ENCODE assay signal across 10 mouse cellular contexts in the genomic region with DNA sequence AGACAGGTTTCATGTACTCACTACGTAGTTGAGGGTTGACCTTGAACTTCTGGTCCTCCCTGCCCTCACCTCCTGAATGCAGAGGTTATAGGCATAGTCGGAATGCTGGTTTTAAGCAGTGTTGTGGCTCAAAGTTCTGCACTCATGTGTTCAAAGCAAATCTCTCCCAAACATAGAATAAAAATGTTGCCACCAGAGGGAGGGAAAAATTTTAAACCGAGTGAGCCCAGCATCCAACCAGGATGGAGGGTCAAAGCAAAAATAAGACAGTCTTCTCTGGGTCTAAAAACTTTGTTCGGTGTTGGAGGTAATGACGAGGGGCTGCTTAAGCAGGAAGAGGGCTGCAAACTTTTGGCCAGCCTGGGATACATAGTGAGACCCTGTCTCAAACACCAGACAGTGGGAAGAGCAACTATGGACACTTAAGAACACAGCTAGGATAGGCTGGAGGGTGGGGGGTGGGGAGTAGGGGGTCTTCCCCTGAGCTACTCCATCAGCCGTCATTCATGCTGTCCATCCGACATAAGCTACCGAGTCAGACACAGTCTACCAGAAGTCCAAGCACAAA. TPM values are rescaled to one million over a fixed set of nuclear protein-coding genes. Genes with fewer than 3 reads are reported as not detected.
DNase-seq lines count a peak whose midpoint lies in the region; ATAC-seq and TF ChIP-seq lines count a peak whose summit lies in the region.
"Had no signal": no experiment of that assay in that cellular context is flagged by ENCODE, and none has a peak within 500 bp of the region (broad histone marks: within the 10 kb centered on the region; RNA-seq: fewer than 3 reads in every experiment).

No protein-coding gene starts in this region.

- DNase-seq in heart, adult 18-20 months, result no peak
- no peak for DNase-seq in ES-E14 (ENCODE audit: low read depth, low spot score)
- DNase-seq in forebrain, postnatal 0 days, result peak; percentile 8
- no peak for DNase-seq in midbrain, embryonic 10.5 days (ENCODE audit: low spot score)
- DNase-seq in right cerebral cortex, adult 18-20 months, result no peak
- no peak for DNase-seq in yolk sac, embryonic 10.5 days (ENCODE audit: low spot score)

- H3K4me1 ChIP-seq in heart, embryonic 15.5 days (replicated peaks), result peaks cover 4% of the 10 kb centered on the region; the same call in 1 of the 2 replicates
- peaks cover 2 to 3% of the 10 kb centered on the region in 2 experiments; a peak in 3 of 4 replicates for H3K4me1 ChIP-seq in ES-E14 (ENCODE audit: control insufficient read depth in 2 of 2, insufficient read depth in 2 of 2, low read length in 2 of 2, poor library complexity in 1 of 2)
- H3K4me1 ChIP-seq in forebrain, postnatal 0 days (ENCODE audit: insufficient read depth), result no peaks in the 10 kb centered on the region; the same call in none of the 2 replicates
- H3K4me1 ChIP-seq in midbrain, embryonic 10.5 days, result peaks cover 20% of the 10 kb centered on the region

- H3K4me2 ChIP-seq in heart, embryonic 15.5 days, result peak overlapping the region; percentile 90
- peak overlapping the region; percentile 87 for H3K4me2 ChIP-seq in forebrain, postnatal 0 days (ENCODE audit: low read depth)

- no peaks in the 10 kb centered on the region for H3K36me3 ChIP-seq in heart, embryonic 15.5 days
- H3K36me3 ChIP-seq in ES-E14 (ENCODE audit: control insufficient read depth, insufficient read depth, low read length, poor library complexity, severe bottlenecking), result no peaks in the 10 kb centered on the region
- H3K36me3 ChIP-seq in forebrain, postnatal 0 days (ENCODE audit: insufficient read depth), result no peaks in the 10 kb centered on the region
- no peaks in the 10 kb centered on the region for H3K36me3 ChIP-seq in midbrain, embryonic 10.5 days

- H3K9ac ChIP-seq in heart, embryonic 15.5 days, result peak overlapping the region; percentile 77
- H3K9ac ChIP-seq in ES-E14 (ENCODE audit: insufficient read depth, low read depth, low read length, poor library complexity, severe bottlenecking), result no peak overlapping the region
- peak overlapping the region; percentile 70 for H3K9ac ChIP-seq in forebrain, postnatal 0 days

- H3K27ac ChIP-seq in heart, embryonic 15.5 days, result no peak overlapping the region
- H3K27ac ChIP-seq in ES-E14 (ENCODE audit: insufficient read depth, low read depth, low read length, poor library complexity, severe bottlenecking), result no peak overlapping the region; the same call in 1 of the 2 replicates
- no peak overlapping the region for H3K27ac ChIP-seq in forebrain, postnatal 0 days (ENCODE audit: low read depth, low read length)
- H3K27ac ChIP-seq in midbrain, embryonic 10.5 days (replicated peaks), result peak overlapping the region; percentile 89

- H3K9me3 ChIP-seq in heart, embryonic 15.5 days (replicated peaks), result no peaks in the 10 kb centered on the region
- no peaks in the 10 kb centered on the region for H3K9me3 ChIP-seq in ES-E14 (ENCODE audit: control insufficient read depth, insufficient read depth, low read depth, low read length)
- no peaks in the 10 kb centered on the region for H3K9me3 ChIP-seq in forebrain, postnatal 0 days (ENCODE audit: low read length)
- no peaks in the 10 kb centered on the region for H3K9me3 ChIP-seq in midbrain, embryonic 10.5 days (replicated peaks)

- peak overlapping the region; percentile 87 for H3K4me3 ChIP-seq in heart, embryonic 15.5 days
- peak overlapping the region; percentile 91 to 99; a peak in 3 of 4 replicates for H3K4me3 ChIP-seq in ES-E14 (ENCODE audit: insufficient read depth in 1 of 2, low read depth in 1 of 2, low read length in 2 of 2, poor library complexity in 1 of 2, severe bottlenecking in 1 of 2)
- peak overlapping the region; percentile 76 for H3K4me3 ChIP-seq in forebrain, postnatal 0 days (ENCODE audit: low read depth, low read length)
- H3K4me3 ChIP-seq in midbrain, embryonic 10.5 days, result peak overlapping the region; percentile 92

- TF ChIP-seq CTCF in forebrain, postnatal 0 days (IDR thresholded peaks at IDR 0.05; ENCODE audit: low read depth), result peak; percentile 28; the same call in 1 of the 2 replicates

- ATAC-seq in heart, embryonic 15.5 days (replicated peaks; ENCODE audit: insufficient number of reproducible peaks, insufficient read depth, low FRiP score, low read depth), result peak; percentile 12; the same call in 1 of the 2 replicates
- ATAC-seq in forebrain, postnatal 0 days, result peak; percentile 69
- ATAC-seq in granulocyte monocyte progenitor cell, adult 5-6 weeks (replicated peaks; ENCODE audit: poor library complexity, severe bottlenecking), result no peak

- H3K27me3 ChIP-seq in heart, embryonic 15.5 days, result peaks cover 11% of the 10 kb centered on the region
- no peaks in the 10 kb centered on the region for H3K27me3 ChIP-seq in forebrain, postnatal 0 days (ENCODE audit: insufficient read depth, low read length)
- peaks cover 10% of the 10 kb centered on the region; the same call in 1 of the 2 replicates for H3K27me3 ChIP-seq in midbrain, embryonic 10.5 days (ENCODE audit: low read depth, poor library complexity, severe bottlenecking)
- H3K27me3 ChIP-seq: Patski had no signal

- WGBS in heart, embryonic 15.5 days, result 50% methylated on average over 8 of the region's 8 CpGs
- WGBS in forebrain, postnatal 0 days, result 42% methylated on average over 8 of the region's 8 CpGs
- 49% methylated on average over 8 of the region's 8 CpGs for WGBS in midbrain, embryonic 10.5 days

- in situ Hi-C loops in ES-E14 (cut with MboI; ENCODE audit: low sequenced_read_pairs in 2 of 2, unreplicated experiment in 2 of 2), result no loop called here

TF ChIP-seq in ES-E14, 5 proteins besides CTCF, POLR2A, EP300 and RAD21:
- no peak for TF ChIP-seq HCFC1 (IDR thresholded peaks at IDR 0.05; ENCODE audit: borderline replicate concordance, insufficient read depth, low read length)
- no peak for TF ChIP-seq ZNF384 (IDR thresholded peaks at IDR 0.05; ENCODE audit: low read depth, low read length)

RNA-seq across cellular contexts. Expression of a gene that starts 0.4 kb away (rescaled TPM):
- polyA plus RNA-seq in heart, embryonic 15.5 days (2015; fragmentation: Nextera tagmentation; extraction: Ambion mirVana), result 29.6 and 38.4 TPM in 2 replicates
- 10 to 100 TPM; 11.5 to 13.1 TPM for total RNA-seq in heart, adult 18-20 months (2021)
- total RNA-seq in ES-E14 (2012; rRNA removed), result 94.1 and 125 TPM in 2 replicates
- total RNA-seq in forebrain, postnatal 0 days (2014; rRNA removed), result 63.2 and 65.8 TPM in 2 replicates
- 49.3 and 61.7 TPM in 2 replicates for polyA plus RNA-seq in forebrain, postnatal 0 days (2015; fragmentation: Nextera tagmentation; extraction: Ambion mirVana)
- polyA plus RNA-seq in midbrain, embryonic 10.5 days (2016; fragmentation: Nextera tagmentation; extraction: Ambion mirVana), result 75.6 and 83.9 TPM in 2 replicates
- 54.1 and 64.2 TPM in 2 replicates for total RNA-seq in granulocyte monocyte progenitor cell, adult 5-6 weeks (2014; fragmentation: Nextera tagmentation)
- 50.5 and 56.3 TPM in 2 replicates for total RNA-seq in granulocyte monocyte progenitor cell, adult 5-6 weeks (2017)

RNA-seq across cellular contexts. Expression of a gene that starts 7.7 kb away (rescaled TPM):
- 0.15 TPM in 1 of 2 replicates, not detected in the other for polyA plus RNA-seq in heart, embryonic 15.5 days (2015; fragmentation: Nextera tagmentation; extraction: Ambion mirVana)
- not detected for total RNA-seq in heart, adult 18-20 months (2021)
- total RNA-seq in ES-E14 (2012; rRNA removed), result not detected in 2 replicates
- total RNA-seq in forebrain, postnatal 0 days (2014; rRNA removed), result not detected in 2 replicates
- polyA plus RNA-seq in forebrain, postnatal 0 days (2015; fragmentation: Nextera tagmentation; extraction: Ambion mirVana), result not detected in 2 replicates
- not detected in 2 replicates for polyA plus RNA-seq in midbrain, embryonic 10.5 days (2016; fragmentation: Nextera tagmentation; extraction: Ambion mirVana)
- not detected in 2 replicates for total RNA-seq in granulocyte monocyte progenitor cell, adult 5-6 weeks (2014; fragmentation: Nextera tagmentation)
- total RNA-seq in granulocyte monocyte progenitor cell, adult 5-6 weeks (2017), result not detected in 2 replicates
- polyA plus RNA-seq: gonadal fat pad, adult 2 months; Patski had no signal

RNA-seq across cellular contexts. Expression of a gene that starts 20.0 kb away (rescaled TPM):
- polyA plus RNA-seq in heart, embryonic 15.5 days (2015; fragmentation: Nextera tagmentation; extraction: Ambion mirVana), result 312 and 362 TPM in 2 replicates
- total RNA-seq in heart, adult 18-20 months (2021), result 100 to 1,000 TPM; 153 to 178 TPM
- total RNA-seq in ES-E14 (2012; rRNA removed), result 493 and 584 TPM in 2 replicates
- total RNA-seq in forebrain, postnatal 0 days (2014; rRNA removed), result 273 and 320 TPM in 2 replicates
- 552 and 579 TPM in 2 replicates for polyA plus RNA-seq in forebrain, postnatal 0 days (2015; fragmentation: Nextera tagmentation; extraction: Ambion mirVana)
- polyA plus RNA-seq in midbrain, embryonic 10.5 days (2016; fragmentation: Nextera tagmentation; extraction: Ambion mirVana), result 700 and 751 TPM in 2 replicates
- 218 and 263 TPM in 2 replicates for total RNA-seq in granulocyte monocyte progenitor cell, adult 5-6 weeks (2014; fragmentation: Nextera tagmentation)
- total RNA-seq in granulocyte monocyte progenitor cell, adult 5-6 weeks (2017), result 327 and 340 TPM in 2 replicates

RNA-seq across cellular contexts. Expression of a gene that starts 20.4 kb away (rescaled TPM):
- polyA plus RNA-seq in heart, embryonic 15.5 days (2015; fragmentation: Nextera tagmentation; extraction: Ambion mirVana), result 38.8 and 41.9 TPM in 2 replicates
- total RNA-seq in heart, adult 18-20 months (2021), result 10 to 100 TPM in 1 of 2 experiments, 1 to 10 TPM in 1; 9.5 to 14.1 TPM
- 17.2 and 23.4 TPM in 2 replicates for total RNA-seq in ES-E14 (2012; rRNA removed)
- total RNA-seq in forebrain, postnatal 0 days (2014; rRNA removed), result 7.1 and 15.2 TPM in 2 replicates
- polyA plus RNA-seq in forebrain, postnatal 0 days (2015; fragmentation: Nextera tagmentation; extraction: Ambion mirVana), result 31.3 and 36.4 TPM in 2 replicates
- polyA plus RNA-seq in midbrain, embryonic 10.5 days (2016; fragmentation: Nextera tagmentation; extraction: Ambion mirVana), result 42.8 and 44.9 TPM in 2 replicates
- total RNA-seq in granulocyte monocyte progenitor cell, adult 5-6 weeks (2014; fragmentation: Nextera tagmentation), result 26.8 and 31.7 TPM in 2 replicates
- total RNA-seq in granulocyte monocyte progenitor cell, adult 5-6 weeks (2017), result 10.2 and 16.8 TPM in 2 replicates

RNA-seq across cellular contexts. Expression of a gene that starts 56.9 kb away (rescaled TPM):
- polyA plus RNA-seq in heart, embryonic 15.5 days (2015; fragmentation: Nextera tagmentation; extraction: Ambion mirVana), result 42.3 and 45.3 TPM in 2 replicates
- total RNA-seq in heart, adult 18-20 months (2021), result 10 to 100 TPM; 56.3 to 75.5 TPM
- total RNA-seq in ES-E14 (2012; rRNA removed), result 10.7 and 13.4 TPM in 2 replicates
- total RNA-seq in forebrain, postnatal 0 days (2014; rRNA removed), result 31.8 and 41.2 TPM in 2 replicates
- 17.2 and 19.8 TPM in 2 replicates for polyA plus RNA-seq in forebrain, postnatal 0 days (2015; fragmentation: Nextera tagmentation; extraction: Ambion mirVana)
- polyA plus RNA-seq in midbrain, embryonic 10.5 days (2016; fragmentation: Nextera tagmentation; extraction: Ambion mirVana), result 4.2 and 6.4 TPM in 2 replicates
- total RNA-seq in granulocyte monocyte progenitor cell, adult 5-6 weeks (2014; fragmentation: Nextera tagmentation), result 5.4 TPM in 2 replicates
- total RNA-seq in granulocyte monocyte progenitor cell, adult 5-6 weeks (2017), result 3.2 and 3.6 TPM in 2 replicates
